Mouse (Mus musculus) CD4-positive naive resting alpha-beta T cell, adult 57 days (primary cell): ENCODE measurements around the gene Ankle2. TPM values are rescaled to one million over a fixed set of nuclear protein-coding genes. Genes with fewer than 3 reads are reported as not detected.

Source experiments
- total RNA-seq: library from RNA; stranded (reverse); gene quantifications from one replicate; pipeline ENCODE4 v1.2.4, GENCODE M21; 2023

The Ankle2 gene
- total RNA-seq, result 57.6 TPM

GRCm38 (mm10) chr5:110230780-110231461, at the start of gene Ankle2:
Ankle2 (plus strand) TSS chr5:110231004.

GRCm38 (mm10) chr5:110269141-110270101, 38.6 kb downstream of the Ankle2 start, which contains the start of gene Pgam5:
Pgam5 (minus strand) TSS chr5:110269913.

GRCm38 (mm10) chr5:110285770-110286445, 55.1 kb downstream of the Ankle2 start, which contains the start of the genes Pxmp2 and Pole:
Pxmp2 (minus strand) TSS chr5:110286186.
Pole (plus strand) TSS chr5:110286306.

Other genes with a start within 250 kb of the Ankle2 start
- 28.4 TPM for gene Zfp932, start 234.5 kb upstream of the Ankle2 start, total RNA-seq
- 18.9 TPM for gene Gm17655, start 158.5 kb upstream of the Ankle2 start, total RNA-seq
- gene Gm35315, start 136.6 kb upstream of the Ankle2 start, total RNA-seq, result 1.0 TPM
- gene Plcxd1, start 131.0 kb upstream of the Ankle2 start, total RNA-seq, result 0.56 TPM
- 139 TPM for gene Gtpbp6, start 122.8 kb upstream of the Ankle2 start, total RNA-seq
- 4.2 TPM for gene Zfp605, start 120.9 kb upstream of the Ankle2 start, total RNA-seq
- 90.4 TPM for gene Chfr, start 95.2 kb upstream of the Ankle2 start, total RNA-seq
- gene Golga3, start 54.3 kb upstream of the Ankle2 start, total RNA-seq, result 43.0 TPM
- 37.0 TPM for gene Pgam5, start 38.9 kb downstream of the Ankle2 start, total RNA-seq
- gene Pxmp2, start 55.2 kb downstream of the Ankle2 start, total RNA-seq, result 4.1 TPM
- gene Pole, start 55.3 kb downstream of the Ankle2 start, total RNA-seq, result 4.7 TPM
- gene P2rx2, start 112.2 kb downstream of the Ankle2 start, total RNA-seq, result 0.27 TPM
- gene Lrcol1, start 113.7 kb downstream of the Ankle2 start, total RNA-seq, result not detected
- gene Fbrsl1, start 217.5 kb downstream of the Ankle2 start, total RNA-seq, result 168 TPM